Mouse (Mus musculus) hindlimb bud, embryonic 11.5 days (tissue): Measurements from ENCODE around the gene Cyp11a1.

Source experiments
- DNase-seq: peaks from one replicate; pipeline ENCODE4 v3.0.0-alpha.2; 2012; ENCODE audit warnings: low read depth, low spot score; ENCODE audit errors: extremely low spot score

The Cyp11a1 gene

DNA sequence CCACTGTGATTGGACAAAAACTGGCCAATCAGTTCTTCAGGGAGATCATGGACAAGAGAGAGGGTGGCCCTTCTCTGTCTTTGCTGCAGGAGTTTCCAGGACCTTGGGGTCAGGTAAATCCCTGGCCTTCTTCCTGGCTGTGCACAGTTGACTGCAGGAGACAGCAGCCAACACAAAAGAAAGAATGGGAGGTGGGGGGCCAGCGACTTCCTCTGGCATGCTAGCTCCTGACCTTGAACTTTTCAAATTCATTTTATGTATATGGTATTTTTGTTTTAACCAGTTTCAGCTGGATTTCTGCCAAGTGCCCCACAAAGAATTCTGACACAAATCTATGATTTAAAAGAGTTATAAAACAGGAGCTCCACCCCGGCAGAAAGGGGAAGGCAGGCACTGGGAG lies 2.9 kb upstream of the Cyp11a1 start:
- no peak for DNase-seq

DNA sequence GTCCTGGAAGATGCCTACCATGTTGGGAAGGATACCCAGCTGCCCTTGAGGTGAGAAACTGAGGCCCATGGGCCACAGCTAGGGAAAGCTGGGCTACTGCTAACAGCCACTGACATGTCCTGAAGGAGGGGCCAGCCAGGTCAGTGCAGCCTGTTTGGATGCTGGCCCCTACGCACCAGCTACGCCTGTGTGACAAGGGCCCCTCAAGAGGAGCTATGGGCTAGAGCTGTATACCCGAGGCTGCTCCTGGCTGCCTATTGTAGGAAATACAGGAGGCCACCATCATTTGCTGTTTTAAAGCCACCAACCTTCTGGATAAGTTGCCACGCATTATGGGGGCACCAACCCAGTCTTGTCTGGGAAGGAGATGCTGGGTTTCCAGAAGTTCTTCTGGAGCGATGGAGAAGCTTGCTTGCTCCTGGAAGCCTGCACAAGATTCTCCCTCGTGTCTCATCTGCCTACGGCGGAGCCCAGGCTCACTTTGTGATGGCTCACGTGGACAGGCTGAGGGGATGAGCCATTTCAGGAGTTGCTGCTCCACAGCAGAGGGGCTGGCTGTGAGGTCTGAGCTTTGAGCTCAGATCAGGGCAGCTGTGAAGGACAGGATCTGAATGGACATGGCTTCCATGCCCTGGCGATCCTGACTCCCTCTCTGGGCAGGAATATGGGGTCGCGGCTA lies 2.3 kb downstream of the Cyp11a1 start:
- DNase-seq = no peak

DNA sequence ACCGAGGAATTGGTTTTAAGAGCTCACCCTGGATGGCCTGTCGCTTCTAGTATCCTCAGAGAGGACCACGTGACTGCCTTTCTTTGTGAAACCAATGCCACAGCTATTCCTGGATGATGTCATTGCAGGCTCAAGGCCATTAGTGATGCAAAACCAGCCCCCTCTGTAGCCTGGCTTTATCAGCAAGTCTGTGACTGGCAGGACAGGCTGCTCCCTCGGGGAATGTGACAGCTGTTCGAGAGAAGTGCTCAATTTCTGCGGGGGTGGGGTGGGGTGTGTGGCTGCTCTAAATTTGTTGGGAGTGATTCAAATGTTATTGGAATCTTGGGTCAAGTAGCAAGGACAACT lies 2.8 kb downstream of the Cyp11a1 start:
- no peak for DNase-seq

DNA sequence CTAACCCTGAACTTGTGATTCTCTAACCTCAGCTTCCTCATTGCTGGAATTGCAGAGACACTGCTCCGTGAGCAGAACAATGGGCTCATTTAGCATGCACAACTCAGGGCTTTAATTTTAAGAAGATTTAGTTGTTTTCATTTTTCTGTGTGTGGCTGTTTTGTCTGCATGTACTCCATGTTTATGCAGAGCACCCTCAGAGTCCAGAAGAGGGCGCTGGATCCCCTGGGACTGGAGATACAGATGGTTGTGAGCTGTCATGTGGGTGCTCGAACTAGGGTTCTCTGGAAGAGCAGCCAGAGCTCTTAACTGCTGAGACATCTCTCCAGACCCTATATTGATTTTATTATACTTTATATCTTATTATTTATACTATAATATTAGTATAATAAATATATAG lies 3.4 kb downstream of the Cyp11a1 start:
- DNase-seq = no peak

DNA sequence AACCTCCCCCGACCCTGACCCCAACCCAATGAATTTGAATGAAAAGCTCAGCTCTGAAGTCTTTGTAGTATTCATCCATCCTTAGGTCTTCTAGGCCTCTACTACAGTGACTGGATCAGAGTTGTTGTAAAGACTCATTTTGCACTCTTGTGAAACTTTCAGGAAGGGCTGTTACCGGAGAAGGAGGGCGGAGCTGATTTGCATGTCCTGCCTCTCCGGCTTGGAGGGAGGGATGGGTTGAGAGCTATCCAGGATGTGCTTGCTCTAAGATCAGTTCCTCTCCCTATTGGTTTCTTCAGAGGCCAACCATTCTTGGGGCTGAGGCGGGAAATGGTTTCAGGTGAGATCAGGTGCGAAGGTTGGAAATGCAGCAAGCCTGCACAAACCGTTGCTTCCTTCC lies 4.8 kb downstream of the Cyp11a1 start:
- DNase-seq = no peak

GRCm38 (mm10) chr9:58011552-58011951 lies 5.3 kb downstream of the Cyp11a1 start:
- no peak for DNase-seq

- no peak for DNase-seq
These were observed 6.3 kb downstream of the Cyp11a1 start for GRCm38 (mm10) chr9:58012486-58012885.

DNA sequence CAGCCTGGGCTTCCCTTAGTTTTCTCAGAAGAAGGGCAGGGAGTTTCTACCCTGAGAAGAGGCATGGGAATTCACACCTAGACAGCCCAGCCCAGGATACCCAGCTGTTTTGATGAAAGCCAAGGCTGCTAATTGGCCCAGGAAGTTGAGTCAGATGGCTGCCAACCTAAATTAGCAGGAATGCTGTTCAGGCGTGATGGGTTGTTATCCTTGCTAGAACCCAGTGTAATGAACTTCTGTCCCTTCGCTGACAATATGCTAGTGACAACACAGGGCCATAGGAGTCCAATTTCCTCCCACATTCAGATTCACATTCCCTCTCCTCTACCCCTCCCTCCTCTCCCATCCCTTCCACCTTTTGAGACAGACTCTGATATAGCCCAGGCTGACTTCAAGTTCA lies 6.7 kb downstream of the Cyp11a1 start:
- no peak for DNase-seq

- DNase-seq = no peak
These were observed 8.4 kb downstream of the Cyp11a1 start for GRCm38 (mm10) chr9:58014393-58015160.

DNA sequence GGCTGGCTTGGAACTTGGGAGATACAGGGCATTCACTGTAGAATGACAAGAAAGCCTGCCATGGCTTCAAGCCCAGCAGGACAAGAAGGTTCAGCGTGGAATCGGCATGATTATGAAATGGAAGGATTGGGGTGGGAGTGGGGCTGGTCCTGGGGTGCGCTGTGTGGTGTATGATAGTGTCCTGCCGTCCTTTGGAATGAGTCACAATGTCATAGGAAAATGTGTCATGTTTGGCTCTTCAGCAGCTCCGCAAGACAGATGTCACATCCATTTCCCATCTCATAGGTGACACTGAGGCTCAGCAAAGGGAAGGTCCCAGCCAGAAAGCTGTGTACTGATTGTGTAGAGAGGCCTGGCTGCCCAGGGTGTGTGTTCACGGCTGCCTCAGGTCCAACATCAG lies 9.6 kb downstream of the Cyp11a1 start:
- no peak for DNase-seq

- DNase-seq = no peak
These were observed 10.8 kb downstream of the Cyp11a1 start for GRCm38 (mm10) chr9:58016962-58017361.

- DNase-seq = no peak
These were observed 12.2 kb downstream of the Cyp11a1 start for GRCm38 (mm10) chr9:58018385-58018784.

- DNase-seq = no peak
These were observed 19.8 kb downstream of the Cyp11a1 start for GRCm38 (mm10) chr9:58025995-58026394.

GRCm38 (mm10) chr9:58027426-58028180 lies 21.4 kb downstream of the Cyp11a1 start:
- no peak for DNase-seq

- DNase-seq = no peak
These were observed 22.6 kb downstream of the Cyp11a1 start for GRCm38 (mm10) chr9:58028841-58029240.

DNA sequence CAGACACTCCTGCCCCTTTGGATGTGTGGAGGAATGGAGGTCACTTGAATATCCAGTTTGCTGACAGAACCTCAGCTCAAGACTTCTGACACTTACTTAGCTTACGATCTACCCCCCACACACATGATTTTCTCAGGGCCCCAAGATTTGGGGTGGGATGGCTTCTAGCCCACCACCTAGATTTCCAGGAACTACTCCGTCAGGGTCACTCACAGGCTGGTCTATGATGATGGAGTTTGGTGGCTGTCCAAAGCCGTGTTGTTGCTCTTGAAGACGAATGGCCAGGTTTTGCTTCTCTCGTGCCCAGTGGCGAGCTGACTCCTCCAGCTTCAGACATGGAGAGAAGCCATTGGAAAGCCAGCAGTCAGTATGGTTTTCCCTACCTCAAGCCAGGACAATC lies 23.4 kb downstream of the Cyp11a1 start:
- DNase-seq = no peak

DNA sequence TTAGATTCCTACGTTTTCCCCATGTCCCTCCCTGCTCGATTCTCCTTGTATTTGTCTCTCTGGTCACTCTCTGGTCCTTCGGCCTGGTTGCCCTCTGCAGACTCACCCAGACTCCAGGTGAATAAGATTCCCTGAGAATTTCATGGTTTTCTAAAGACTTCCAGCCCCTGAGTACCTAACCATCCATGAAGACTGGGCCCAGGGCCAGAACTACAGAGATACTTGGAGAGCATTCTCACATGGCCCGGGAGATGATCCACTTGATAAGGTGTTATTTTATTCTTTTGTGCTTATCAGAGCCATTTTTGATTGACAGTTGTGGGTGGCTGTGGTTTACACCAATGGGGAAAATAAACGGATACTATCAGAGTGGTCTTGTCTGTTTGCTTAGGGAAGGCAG lies 25.7 kb downstream of the Cyp11a1 start:
- no peak for DNase-seq

DNA sequence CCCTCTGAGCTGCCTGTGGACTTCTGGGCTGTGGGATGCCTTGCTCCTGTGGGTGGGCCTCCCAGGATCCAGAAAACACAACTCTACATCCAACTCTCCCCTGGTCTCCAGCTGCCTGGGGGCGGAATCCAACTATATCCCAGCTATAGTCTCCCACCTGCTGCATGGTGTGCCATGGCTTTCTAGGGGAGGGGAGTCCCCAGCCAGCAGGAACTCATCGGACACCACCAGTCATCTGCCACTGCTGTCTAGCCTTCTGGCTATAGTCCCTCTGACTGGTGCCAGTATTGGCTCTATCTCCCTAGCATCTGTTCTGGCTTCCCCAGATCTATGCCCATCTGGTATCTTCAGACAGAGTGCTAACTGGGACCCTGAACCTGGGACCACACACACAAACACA lies 29.3 kb downstream of the Cyp11a1 start:
- no peak for DNase-seq

DNA sequence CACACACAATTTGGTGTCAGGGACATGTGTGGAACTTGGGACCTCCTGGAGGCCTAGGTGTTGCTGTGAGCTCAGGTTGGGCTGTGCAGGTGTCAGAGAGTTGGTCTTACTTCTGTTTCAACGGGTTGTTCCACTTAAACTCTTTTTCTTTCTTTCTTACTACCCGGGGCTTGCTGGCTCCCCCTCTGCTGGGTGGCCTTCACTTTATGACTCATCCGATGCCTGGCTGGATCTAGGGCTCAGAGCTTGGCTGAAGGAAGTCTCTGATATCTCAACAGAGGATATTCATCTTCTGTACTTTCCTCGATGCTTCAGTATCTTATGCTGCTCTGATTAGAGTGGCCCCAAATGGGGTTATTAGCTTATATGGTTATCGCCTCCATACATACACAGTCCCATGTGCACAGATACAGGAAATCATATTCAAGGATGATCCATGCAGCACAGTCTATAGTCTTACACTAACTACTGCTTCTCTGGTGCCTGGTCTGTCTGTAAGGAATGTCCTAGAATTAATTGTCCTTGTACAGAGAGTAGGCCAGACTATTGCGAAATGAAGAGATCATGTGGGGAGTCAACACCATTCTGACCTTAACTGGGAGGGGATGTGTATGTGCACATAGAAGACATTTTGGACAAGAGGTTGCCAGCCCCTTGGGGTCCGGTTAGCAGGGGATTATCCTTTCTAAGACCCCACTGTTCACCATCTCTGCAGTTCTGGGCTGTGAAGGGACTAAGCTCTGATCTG lies 29.9 kb downstream of the Cyp11a1 start:
- no peak for DNase-seq

- DNase-seq = no peak
These were observed 30.8 kb downstream of the Cyp11a1 start for GRCm38 (mm10) chr9:58036961-58037360.

DNA sequence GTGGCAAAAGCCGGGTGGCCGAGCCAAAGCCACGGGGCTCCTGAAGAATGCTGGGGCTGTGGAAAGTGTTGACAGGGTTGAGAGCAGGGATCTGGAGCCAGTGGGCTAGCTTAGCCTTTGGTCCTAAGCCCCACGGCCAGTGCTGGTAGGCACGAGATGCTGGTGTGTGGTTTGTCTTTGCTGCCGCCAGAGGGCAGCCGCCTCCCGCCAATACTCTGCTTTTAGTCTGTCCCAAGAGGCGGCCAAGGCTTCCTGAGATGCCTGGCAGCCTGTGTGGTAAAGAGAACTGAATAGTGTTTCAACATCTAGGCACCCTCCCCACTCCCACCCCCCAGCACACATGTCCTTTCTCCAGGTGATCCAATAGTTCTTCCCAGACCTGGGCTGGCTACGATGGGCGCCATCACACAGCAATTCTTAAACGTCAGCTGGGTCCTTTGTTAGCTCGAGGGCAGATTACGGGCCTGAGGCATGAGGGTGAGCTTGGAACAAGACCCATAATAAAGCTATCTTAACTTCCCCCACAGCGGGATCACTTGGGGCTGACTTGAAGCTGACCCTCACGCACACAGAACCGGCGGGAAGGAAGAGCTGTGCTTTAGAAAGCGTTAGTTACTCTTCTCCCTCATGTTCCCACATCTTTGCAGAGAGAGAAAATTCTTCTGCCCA lies 32.4 kb downstream of the Cyp11a1 start:
- DNase-seq = no peak
